Mouse (Mus musculus): Measurements from ENCODE around the gene Fam136a.
"Not testable (repeated sequence)": the region's sequence is repeated elsewhere in the genome, so short reads cannot be mapped to it uniquely, and the experiment has no call there.

Fam136a gene

DNA sequence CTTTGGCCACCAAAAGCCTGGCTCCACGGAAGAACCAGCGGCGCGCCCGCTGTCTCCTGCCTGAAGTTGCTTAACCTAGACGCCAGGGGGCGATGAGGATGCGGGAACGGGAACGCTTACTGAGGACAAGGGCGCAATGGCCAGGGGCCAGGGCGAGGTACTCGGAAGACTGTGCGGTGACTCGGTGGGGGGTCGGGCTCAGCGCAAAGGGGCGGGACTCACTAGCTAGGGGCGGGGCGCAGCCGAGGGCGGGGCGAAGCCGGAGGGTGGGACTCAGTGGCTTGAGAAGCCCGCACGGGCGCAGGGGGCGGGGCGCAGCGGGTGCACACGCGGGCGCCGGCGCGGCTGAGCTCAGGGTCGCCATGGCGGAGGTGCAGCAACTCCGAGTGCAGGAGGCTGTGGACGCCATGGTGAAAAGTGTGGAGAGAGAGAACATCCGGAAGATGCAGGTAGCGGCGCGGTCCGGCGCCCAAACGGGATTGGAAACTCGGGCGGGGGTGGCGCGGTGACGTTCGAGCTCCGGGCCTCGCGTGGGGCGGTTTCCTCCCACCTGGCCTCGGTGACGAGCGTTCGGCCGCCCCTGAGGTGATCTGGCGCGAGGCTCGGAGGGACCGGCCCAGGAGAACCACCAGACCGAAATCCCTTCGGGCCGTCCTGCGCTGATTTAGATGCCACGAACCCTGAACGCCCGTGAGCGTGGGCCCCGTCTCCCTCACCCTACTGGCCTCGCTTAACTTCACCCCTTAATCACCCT lies at the start of gene Fam136a:
Gene Fam136a, plus strand, starts transcription at position 276 of the 754 bp plus-strand sequence.
- DNase-seq (ENCODE audit: extremely low spot score, low read depth, low spot score): peak; percentile 89

DNA sequence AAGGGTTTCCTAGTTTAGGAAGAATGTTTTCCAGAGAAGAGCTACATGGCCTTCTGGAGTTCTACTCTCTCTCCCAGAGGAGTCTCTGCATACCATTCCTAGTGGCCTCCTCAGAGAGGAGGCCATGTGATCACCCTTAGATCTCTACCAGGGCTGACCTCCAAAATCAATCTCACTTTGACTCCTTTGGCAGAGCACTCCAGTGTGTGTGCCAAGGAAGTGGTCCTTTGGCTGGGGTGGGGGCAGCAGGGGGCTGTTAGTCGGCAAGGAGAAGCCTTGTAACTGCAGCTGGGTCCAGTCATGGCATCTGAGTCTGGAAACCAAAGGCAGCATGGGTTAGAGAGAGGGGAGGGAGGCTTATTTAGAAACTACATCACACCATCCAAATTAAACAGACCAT lies 48.4 kb upstream of the Fam136a start:
- no peak for DNase-seq (ENCODE audit: extremely low spot score, low read depth, low spot score)

DNA sequence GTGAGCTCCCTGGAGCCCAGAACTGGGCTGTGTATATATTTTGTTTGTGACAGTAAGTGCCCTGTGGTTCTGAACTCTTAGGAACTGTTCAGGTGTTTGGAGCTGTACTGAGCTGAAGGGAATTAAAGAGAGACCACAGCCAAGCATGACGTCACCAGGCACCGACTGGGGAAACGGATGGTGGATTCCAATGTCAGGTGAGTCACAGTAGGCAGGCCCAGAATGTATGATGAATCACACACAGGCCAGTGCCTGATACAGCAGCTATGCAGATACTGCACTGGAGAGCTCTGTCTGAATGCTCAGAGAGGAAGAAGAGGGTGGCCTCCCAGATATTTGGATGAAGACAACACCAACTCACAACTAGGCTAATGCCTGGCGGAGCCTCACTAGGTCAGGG lies 46.6 kb upstream of the Fam136a start:
- no peak for DNase-seq (ENCODE audit: extremely low spot score, low read depth, low spot score)

DNA sequence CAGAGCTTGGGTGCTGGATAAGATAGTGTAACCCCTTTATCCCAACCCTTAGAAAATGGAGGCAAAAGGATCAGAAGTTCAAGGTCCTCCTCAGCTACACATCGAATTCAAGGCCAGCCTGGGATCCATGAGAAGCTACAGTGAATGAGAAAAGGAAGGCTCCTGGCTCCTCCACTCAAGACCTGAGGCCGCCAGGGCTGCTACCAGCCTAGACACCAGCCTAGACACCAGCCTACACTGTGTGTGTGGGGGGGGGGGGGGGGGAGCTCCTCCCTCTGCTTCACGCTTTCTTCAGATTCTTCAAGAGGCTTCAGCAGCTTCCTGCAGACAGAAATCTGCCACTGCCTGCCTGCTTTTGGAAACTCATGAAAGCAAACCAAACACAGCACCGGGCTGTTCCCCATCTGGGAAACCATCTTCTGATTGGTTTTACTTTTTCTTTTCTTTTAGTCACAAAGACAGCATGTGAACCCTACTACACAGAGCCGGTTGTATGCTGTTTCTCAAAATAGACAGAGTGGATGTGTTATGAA lies 43.3 kb upstream of the Fam136a start:
- DNase-seq (ENCODE audit: extremely low spot score, low read depth, low spot score): no peak

DNA sequence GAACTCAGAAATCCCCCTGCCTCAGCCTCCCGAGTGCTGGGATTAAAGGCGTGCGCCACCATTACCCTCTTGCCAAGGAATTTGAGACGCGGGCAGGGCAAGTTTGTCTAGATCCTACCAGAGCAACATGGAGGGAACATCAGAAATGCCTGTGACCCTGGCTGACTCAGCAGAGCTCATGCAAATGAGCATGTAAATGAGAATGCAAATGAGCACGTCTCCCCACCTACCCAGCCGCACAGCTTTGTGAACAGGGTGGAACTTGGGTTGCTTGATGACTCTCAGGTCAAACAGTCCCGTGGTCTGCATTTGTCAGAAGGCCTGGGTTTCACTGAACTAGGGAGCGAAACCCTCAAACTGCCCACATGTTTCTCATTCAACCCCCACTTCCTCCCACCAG lies 42.5 kb upstream of the Fam136a start:
- no peak for DNase-seq (ENCODE audit: extremely low spot score, low read depth, low spot score)

DNA sequence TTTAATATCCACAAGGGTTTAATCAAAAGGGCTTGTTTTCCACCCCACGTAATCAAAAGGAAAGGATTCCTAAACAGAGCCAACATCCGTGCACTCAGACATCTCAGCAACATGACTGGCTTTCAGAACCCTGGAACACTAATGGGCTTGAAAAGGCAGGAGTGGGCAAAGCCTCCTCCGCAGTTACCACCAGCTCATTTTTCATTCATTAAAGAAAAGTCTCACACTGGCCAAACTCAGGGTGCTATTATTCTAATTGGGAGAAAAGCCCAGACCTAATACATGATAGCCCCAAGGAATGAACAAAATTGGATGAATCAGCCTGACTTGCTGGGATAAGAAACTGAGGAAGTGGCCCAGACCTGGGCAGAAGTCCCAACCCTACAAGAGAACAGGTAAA lies 41.0 kb upstream of the Fam136a start:
- DNase-seq (ENCODE audit: extremely low spot score, low read depth, low spot score): no peak

DNA sequence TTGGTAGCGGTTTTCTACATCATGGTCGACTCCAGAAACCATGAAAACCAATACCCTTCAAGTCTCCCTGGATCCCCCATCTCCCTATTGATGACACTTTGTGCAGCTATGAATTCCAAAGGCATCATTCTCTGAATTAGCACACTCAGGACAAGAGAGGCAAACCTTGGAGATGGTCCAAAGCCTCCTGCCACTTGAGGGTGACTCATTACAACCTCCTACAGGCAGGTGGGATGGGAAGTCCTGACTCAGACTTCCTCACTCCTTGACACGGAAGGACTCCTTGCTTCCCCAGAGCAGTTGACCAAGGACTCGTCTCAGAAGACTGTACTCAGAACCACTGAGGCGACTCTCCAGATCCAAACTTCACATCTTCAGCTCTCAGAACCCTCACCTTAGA lies 39.8 kb upstream of the Fam136a start:
- no peak for DNase-seq (ENCODE audit: extremely low spot score, low read depth, low spot score)

DNA sequence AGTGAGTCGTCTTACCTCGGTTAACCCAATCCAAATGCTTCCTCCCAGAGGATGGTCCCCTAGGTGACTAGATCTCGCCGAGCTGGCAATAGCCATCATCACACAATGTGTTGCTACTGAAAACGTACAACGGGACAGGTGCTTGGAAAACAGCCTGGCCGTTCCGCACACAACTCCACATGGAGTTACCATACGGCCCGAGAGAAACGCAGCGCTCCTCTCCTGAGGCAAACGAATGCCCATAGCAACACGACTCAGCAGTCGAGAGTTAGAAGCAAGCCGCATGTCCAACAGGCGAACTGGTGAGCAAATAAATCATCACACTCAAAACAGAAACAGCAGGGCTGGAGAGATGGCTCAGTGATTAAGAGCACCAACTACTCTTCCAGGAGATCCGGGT lies 38.6 kb upstream of the Fam136a start:
- no peak for DNase-seq (ENCODE audit: extremely low spot score, low read depth, low spot score)

DNA sequence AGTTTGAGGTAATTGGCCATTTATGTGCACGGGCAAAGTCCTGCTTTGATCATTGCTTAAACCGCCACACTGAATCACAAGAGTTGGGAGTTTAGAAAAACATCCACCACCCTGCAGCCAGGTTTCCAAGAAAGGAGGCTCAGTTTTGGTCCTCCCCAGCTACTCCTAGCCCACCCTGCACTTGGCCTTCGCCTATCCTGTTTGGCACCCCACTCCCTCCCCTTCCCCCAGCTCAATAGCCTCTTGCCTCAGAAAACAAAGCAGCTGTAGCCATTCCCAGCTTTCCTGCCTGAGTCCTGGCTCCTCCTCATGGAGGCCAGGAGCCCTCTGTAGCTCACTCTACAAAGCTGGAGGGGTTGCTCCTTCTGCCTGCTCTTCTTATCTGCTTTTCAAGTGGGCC lies 37.1 kb upstream of the Fam136a start:
- no peak for DNase-seq (ENCODE audit: extremely low spot score, low read depth, low spot score)

DNA sequence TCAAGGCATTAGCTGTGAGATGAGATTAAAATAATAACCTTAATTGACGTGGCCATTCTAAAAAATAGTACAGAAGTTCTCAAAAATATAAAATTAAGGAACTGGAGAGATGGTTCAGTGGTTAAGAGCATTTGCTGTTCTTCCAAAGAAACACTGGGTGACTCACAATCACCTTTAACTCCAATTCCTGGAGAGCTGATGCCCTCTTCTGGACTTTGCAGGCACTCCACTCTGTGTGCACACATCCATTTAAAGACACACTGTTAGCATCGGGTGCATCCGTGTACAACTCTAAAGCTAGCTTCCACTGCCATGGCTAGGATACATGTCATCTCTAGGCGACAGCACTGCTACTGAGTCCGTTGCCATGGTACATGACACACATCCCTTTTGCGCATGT lies 35.5 kb upstream of the Fam136a start:
- DNase-seq (ENCODE audit: extremely low spot score, low read depth, low spot score): no peak

DNA sequence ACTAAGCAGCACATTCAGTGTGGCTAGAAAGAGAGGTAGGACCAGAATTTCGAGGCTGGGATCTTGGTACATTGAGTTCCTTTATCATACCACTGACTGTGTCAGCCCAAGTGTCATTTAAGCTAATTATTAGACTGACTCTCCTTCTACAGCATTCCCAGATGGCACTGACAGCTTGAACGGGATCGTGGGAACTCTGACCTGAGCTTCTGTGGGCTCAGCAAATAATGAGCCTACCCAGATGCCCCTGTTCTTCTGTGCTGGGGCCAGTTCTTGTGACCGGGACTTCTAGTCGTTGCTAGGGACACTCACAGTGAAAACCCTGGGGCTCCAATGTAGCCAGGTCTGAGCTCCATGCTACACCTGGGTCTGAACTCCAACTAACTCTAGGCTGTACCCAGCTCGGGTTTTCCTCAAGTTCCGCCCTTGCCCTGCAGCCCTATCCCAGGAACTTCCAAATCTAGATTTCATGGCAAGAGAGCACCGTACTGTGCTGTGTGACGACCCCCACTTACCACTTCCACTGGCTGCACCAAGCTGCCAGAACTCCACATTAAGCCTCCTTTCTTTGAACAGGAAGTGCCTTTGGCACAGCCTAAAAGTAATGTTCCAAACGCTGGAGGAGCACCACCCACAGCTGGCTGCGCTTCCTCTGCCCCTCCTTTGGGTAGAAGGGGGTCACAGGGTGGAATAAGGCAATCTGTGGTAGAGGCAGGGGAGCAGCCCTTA lies 30.2 kb upstream of the Fam136a start:
- no peak for DNase-seq (ENCODE audit: extremely low spot score, low read depth, low spot score)

DNA sequence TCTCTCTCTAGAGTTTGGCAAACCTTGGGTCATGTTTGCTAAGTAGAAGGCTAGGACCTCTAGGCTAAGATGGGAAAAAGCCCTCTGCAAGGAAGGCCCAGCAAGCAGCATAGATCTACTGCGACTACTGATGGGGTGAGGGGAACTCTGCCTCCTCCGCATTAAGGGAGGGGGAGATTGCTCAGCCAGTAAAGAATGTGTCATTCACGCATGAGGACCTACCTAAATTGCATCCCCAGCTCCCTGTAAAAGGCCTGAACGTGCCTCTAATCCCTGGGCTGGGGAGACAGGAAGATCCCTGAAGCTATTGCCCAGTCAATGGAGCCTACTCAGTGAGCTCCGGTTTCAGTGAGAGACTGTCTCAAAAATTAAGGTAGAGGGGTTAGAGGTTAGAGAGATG lies 29.6 kb upstream of the Fam136a start:
- DNase-seq (ENCODE audit: extremely low spot score, low read depth, low spot score): no peak

DNA sequence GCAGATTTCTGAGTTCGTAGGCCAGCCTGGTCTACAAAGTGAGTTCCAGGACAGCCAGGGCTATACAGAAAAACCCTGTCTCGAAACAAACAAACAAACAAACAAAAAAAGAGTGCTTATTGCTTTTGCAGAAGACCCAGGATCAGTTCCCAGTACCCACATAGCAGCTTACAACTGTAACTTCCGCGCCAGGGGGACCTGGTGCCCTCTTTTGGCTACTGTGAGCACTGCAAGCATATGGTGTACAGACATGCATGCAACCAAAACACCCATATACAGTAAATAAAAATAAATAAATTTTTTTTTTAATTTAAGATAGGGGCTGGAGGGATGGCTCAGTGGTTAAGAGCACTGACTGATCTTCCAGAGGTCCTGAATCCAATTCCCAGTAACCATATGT lies 29.1 kb upstream of the Fam136a start:
- not testable (repeated sequence) for DNase-seq (ENCODE audit: extremely low spot score, low read depth, low spot score)

DNA sequence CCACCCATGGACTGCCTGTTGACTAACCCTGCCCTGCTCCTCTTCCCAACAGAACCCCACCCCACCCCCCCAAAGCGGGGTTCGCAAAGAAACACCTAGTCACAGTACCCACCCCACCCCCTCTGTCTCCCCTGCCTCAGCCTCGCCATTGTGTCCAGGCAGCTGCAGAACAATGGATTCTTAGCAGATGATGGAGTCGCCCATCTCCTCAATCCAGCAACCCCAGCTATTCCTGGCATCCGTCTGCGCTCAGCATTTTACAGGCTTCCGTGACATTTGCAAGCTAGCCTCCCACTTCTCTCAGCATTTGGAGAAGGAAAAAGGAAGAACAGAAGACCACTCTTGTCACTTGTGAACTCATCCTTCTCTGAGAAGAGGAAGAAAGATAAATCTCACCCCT lies 21.8 kb upstream of the Fam136a start:
- DNase-seq (ENCODE audit: extremely low spot score, low read depth, low spot score): no peak

DNA sequence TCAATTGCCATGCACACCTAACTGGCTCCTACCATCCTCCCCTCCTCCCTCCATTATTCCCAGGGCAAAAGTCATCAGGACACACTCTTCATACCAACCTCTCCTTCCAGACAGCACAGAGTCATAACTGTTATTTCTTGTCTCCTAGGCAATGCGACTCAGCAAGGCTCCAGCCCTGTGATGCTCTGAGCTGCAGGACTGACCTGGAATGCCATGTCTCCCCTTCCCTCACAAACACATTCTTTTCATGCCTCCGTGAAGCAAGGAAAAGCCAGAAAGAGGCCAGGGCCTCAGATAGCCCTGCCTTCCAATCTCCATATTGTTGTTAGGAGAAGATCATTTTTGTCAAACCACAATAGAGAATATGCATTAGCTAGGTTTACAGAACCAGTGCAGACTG lies 19.4 kb upstream of the Fam136a start:
- DNase-seq (ENCODE audit: extremely low spot score, low read depth, low spot score): no peak

DNA sequence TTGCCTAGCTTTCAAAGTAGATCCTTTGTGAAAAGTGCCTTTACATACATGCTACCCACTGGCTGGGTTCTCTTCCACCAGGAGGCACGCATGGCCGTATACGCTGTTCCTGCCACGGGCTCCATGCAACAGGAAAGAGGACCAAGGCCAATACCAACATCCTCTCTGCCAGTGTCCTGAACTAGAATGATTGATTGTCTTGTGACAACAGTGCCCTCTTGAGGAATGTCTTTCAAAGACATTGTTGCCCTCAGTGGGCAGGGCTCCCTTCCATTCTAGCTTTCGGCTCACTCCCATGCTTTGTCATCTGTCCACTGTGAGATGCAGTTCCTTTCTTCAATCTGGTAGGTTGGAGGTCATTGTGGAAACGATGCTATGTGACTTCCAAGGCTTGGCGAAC lies 16.2 kb upstream of the Fam136a start:
- no peak for DNase-seq (ENCODE audit: extremely low spot score, low read depth, low spot score)

DNA sequence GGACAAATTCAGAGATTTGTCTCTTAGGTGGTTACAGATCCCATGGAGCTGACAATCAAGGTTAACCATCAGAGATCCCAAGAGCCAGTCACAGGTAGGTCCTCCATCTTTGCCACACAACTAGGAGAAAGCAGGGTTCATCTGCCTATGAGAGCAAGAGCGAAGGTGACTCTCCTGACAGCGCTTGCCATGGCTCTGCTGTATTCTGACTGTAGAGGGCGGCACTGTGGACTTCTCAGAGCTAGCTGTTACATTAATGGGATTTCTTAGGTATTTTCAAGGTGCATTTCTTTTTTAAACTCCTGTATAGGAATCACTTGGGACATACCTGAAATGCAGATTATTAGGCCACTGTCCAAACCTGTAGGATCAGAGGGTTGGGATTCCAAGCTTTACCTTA lies 10.5 kb upstream of the Fam136a start:
- DNase-seq (ENCODE audit: extremely low spot score, low read depth, low spot score): no peak

DNA sequence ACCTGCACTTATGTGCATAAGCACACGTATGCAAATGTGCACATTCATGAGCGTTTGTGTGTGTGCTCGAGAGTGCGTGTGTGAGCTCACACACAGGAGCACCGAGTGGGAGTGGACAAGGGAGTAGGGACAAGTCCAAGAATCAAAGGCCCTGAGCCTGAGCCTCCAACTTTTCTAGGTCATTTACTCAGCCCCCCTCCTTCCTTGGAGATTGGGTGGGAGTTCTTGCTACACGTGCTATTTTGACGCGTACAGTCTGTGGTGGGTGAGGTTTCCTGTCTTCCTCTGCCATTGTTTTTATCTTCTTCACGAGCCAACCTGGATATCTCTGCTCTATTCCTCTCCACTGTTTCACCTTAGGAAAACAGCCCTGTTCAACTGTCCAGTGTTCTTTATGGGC lies 8.5 kb upstream of the Fam136a start:
- no peak for DNase-seq (ENCODE audit: extremely low spot score, low read depth, low spot score)

DNA sequence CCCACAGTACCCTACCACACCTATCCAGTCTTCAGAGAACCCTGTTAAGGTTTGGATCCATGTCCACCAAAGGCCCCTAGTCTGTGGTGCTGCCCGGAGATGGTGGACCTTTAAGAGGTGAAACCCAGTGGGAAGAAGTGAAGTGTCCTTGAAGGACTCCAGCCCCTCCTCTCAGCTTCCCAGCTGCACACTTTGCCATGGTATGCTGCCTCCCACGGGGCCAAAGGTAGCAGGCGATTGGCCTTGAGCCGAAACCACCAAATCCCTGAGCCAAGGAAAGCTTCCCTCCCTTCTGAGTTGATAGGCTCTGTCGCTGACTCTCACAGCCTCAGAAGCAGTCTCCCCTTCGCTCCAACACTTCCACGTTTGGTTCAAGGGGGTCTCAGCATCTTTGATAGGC lies 4.8 kb upstream of the Fam136a start:
- no peak for DNase-seq (ENCODE audit: extremely low spot score, low read depth, low spot score)

DNA sequence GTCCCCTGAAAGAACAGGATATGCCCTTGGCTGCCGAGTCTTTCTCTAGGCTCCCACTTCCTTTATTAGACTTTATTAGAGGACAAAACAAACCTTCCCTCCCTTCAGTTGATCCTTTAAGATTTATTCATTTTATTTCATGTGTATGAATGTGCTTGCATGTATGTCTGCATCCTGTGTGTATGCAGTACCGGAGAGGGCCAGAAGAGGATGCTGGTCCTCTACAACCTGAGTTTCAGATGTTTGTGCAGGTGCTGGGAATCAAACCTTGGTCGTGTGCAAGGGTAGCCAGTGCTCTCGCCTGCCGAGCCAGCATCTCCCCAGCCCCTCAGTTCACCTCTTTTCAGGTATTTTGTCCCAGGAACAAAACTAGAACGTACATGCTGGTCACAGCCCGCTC lies 4.1 kb upstream of the Fam136a start:
- no peak for DNase-seq (ENCODE audit: extremely low spot score, low read depth, low spot score)

DNA sequence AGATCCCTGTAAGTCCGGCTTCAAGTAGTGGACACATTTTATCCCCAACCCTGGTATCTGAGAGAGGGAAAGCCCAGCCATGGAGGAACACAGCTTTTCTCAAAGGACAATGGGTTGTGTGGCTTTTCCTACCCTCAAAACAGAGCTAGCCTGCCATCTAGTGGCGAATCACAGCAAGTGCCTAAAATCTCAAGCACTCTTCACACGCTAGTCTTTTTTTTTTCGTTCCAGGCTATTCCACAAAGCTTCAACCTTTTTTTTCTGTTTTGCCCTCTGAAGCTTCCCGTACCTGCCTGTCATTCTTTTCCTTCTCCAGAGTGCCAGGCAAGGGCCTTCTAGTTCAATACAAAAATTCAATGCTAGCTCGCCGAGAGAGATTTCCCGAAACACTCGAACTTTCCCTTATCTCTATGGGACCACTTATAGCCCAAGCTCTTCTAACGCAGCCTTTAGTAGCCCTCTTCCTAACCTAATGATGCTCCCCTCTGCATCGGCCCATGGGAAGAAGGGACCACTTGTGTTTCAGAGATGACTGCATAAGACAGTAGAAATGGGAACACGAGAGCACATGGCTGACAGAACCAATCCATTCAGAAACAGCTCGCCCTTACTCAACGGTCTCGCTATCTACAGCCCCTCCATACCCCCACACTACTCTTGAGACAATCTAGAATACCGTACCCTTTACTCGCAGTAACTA lies 854 bp upstream of the Fam136a start:
- peak; percentile 79 for DNase-seq (ENCODE audit: extremely low spot score, low read depth, low spot score)

Measured in hindlimb bud, embryonic 11.5 days (tissue).